Mouse (Mus musculus): Measurements from ENCODE around the gene Slc35f1.

DNA sequence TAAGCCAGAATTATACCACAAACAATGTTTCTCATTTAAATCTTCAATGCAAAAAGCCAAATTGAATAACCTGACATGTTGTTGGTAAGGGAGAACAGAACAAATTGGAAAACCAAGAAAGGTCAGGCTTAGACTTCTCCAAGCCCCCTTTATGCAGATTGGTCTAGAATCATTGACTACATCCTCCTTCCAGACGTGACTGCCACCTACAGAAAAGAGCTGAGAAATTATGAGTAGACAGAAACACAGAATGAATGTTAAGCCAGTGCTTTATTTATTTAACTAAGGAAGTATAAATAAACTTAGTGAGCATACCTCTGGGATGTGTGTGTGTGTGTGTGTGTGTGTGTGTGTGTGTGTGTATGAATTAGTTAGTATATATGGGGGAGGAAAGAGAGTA is 344.9 kb downstream of the Slc35f1 start:
- TF ChIP-seq POLR2A (IDR thresholded peaks at IDR 0.05; ENCODE audit: insufficient read depth, low read depth, low read length) (no peak), CTCF (IDR thresholded peaks at IDR 0.05; ENCODE audit: insufficient read depth, low read depth, low read length) (no peak)
